Mouse (Mus musculus) hindbrain, embryonic 16.5 days (tissue): ENCODE measurements around the gene Gtpbp1. TPM values are rescaled to one million over a fixed set of nuclear protein-coding genes. Genes with fewer than 3 reads are reported as not detected.
A peak's percentile ranks its signal among the peaks of the same experiment; 100 is the strongest.

Experiments used
- ATAC-seq: fragments of 200-750 bp; cut with Nextera tagmentation; 2 replicates; pipeline ENCODE4 v1.8.0; 2017; ENCODE audit warnings: moderate TSS enrichment, moderate library complexity
- H3K27ac ChIP-seq: fragments of 300-500 bp; sonication (generic); 2 replicates; pipeline ENCODE4 v1.5.1; 2014; ENCODE audit warnings: low read depth, mild to moderate bottlenecking, control low read depth, low read length, moderate library complexity
- H3K27me3 ChIP-seq: fragments of 300-500 bp; sonication (generic); replicated peaks from 2 replicates; pipeline ENCODE4 v1.6.1; 2014; ENCODE audit warnings: low read length; ENCODE audit not compliant: control insufficient read depth, insufficient read depth
- H3K36me3 ChIP-seq: fragments of 300-500 bp; sonication (generic); 2 replicates; pipeline ENCODE4 v1.6.1; 2014; ENCODE audit warnings: mild to moderate bottlenecking, low read length, moderate library complexity, mixed read lengths; ENCODE audit not compliant: control insufficient read depth, insufficient read depth
- H3K4me1 ChIP-seq: fragments of 300-500 bp; sonication (generic); 2 replicates; pipeline ENCODE4 v1.6.1; 2014; ENCODE audit warnings: low read depth, low read length; ENCODE audit not compliant: control insufficient read depth, insufficient read depth
- H3K4me2 ChIP-seq: fragments of 300-500 bp; sonication (generic); 2 replicates; pipeline ENCODE4 v1.6.1; 2014; ENCODE audit warnings: mild to moderate bottlenecking, low read length, control low read depth, moderate library complexity
- H3K4me3 ChIP-seq: fragments of 300-500 bp; sonication (generic); 2 replicates; pipeline ENCODE4 v1.5.1; 2014; ENCODE audit warnings: mild to moderate bottlenecking, low read length, control low read depth, moderate library complexity
- H3K9ac ChIP-seq: fragments of 300-500 bp; sonication (generic); 2 replicates; pipeline ENCODE4 v1.6.1; 2014; ENCODE audit warnings: low read depth, mild to moderate bottlenecking, control low read depth, low read length, moderate library complexity
- H3K9me3 ChIP-seq: fragments of 300-500 bp; sonication (generic); 2 replicates; pipeline ENCODE4 v1.6.1; 2014; ENCODE audit warnings: mild to moderate bottlenecking, low read length, moderate library complexity; ENCODE audit not compliant: control insufficient read depth
- WGBS: fragments of 180-500 bp; shearing (Covaris S2); extraction: QIAGEN DNeasy Blood & Tissue Kit; methylation state at CpG from one replicate; pipeline ENCODE4 v1.1.7; 2014; 5-methylcytosine and 5-hydroxymethylcytosine counted together
- polyA plus RNA-seq: library from polyadenylated mRNA; unstranded; fragments of >200 nt; fragmentation: Nextera tagmentation; extraction: Ambion mirVana; gene quantifications from 2 replicates; pipeline ENCODE4 v1.2.1, GENCODE M21; 2015

Gene Gtpbp1
- polyA plus RNA-seq, 1 experiment from 2014 or later: 46.0 TPM

DNA sequence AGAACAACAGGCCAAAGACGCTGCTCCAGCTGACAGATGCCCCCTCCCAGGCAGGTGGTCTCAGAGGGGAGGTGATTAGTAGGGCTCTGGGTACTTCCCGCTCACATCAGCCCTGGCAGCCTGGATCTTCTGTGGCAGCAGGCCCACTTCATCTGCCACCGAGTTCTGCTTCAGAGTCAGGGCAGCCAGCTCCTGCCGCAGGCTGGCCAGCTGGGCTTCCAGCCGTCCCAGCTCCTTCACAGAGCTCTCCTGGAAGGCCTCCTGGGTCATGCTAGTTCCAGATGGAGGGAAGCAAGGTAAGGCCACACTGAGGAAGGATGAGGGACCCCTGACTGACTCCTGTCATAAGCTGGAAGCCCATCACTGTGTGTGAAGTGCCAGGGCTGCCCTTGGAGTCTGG is 37.7 kb downstream of the Gtpbp1 start:
- Histone ChIP-seq H3K27ac (no peak overlapping the region; the same call in 1 of the 2 replicates), H3K36me3 (peaks cover 33% of the 10 kb centered on the region), H3K9ac (no peak overlapping the region)

DNA sequence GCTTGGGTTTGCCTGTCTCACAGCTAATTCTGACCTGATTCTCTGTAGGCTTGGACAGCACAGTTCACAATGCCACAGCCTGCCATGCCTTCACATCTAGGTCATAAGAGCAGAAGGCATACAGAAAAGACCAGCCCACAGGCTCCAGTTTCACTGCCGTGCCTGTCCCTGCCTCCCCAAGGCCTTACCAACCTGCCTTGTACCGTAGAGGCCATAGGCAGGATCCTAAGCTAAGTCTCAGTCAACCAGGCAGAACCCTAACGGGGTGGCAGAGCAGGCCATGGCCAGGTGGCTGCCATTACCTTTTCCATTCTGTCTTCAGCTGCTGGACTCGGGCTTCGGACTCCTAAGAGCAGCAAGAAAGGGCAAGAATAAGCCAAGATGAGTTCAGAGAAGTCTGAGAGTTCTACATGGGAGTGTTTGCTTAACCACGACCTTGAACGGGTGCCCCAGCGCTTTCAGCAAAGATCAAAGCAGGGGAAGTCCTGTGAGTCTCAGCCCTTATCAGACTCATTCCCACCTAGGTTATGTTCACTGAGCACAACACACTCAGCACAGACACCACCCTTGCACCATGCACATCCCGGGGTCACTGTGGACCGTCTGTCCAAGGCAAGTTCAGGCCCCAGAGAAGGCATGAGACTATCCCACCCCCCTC is 38.2 kb downstream of the Gtpbp1 start:
- Histone ChIP-seq H3K27ac (no peak overlapping the region), H3K36me3 (peaks cover 37% of the 10 kb centered on the region)
- WGBS: 92% methylated on average over 10 of the region's 10 CpGs

More for the DNA sequence above, 37.7 kb downstream of the Gtpbp1 start:
- no peaks in the 10 kb centered on the region for H3K27me3 ChIP-seq
- 48% methylated on average over 5 of the region's 5 CpGs for WGBS
- H3K4me3 ChIP-seq: no peak overlapping the region
- no peak overlapping the region for H3K4me2 ChIP-seq
- no peaks in the 10 kb centered on the region for H3K9me3 ChIP-seq
- H3K4me1 ChIP-seq: no peaks in the 10 kb centered on the region
- ATAC-seq: no peak

DNA sequence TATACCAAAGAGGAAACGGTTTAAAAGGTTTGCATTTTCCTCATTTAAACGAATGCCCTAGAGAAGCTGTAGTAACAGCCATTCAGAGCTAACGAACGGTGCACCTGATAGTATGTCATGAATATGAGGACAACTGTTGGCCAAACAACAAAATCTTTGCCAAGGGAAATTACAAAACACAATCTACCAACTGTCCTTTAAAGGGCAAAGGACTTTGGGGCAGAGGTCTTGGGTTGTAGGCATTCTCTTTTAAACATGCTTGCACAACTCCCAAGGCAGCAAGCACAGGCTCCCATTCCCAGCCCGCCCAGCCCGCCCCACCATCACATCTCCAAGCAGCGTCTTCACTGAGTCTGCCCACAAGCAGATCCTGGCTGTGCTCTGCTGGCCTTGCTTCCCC is 40.9 kb downstream of the Gtpbp1 start:
- Histone ChIP-seq H3K4me1 (no peaks in the 10 kb centered on the region), H3K27ac (no peak overlapping the region), H3K36me3 (peaks cover 37% of the 10 kb centered on the region), H3K4me2 (no peak overlapping the region), H3K9ac (no peak overlapping the region), H3K27me3 (no peaks in the 10 kb centered on the region), H3K9me3 (no peaks in the 10 kb centered on the region), H3K4me3 (no peak overlapping the region)
- no peak for ATAC-seq
- WGBS: 80% methylated on average over 7 of the region's 7 CpGs

More for the DNA sequence above, 38.2 kb downstream of the Gtpbp1 start:
- Histone ChIP-seq H3K4me3 (no peak overlapping the region), H3K9me3 (no peaks in the 10 kb centered on the region), H3K9ac (no peak overlapping the region), H3K4me1 (no peaks in the 10 kb centered on the region), H3K27me3 (no peaks in the 10 kb centered on the region), H3K4me2 (no peak overlapping the region)
- no peak for ATAC-seq

DNA sequence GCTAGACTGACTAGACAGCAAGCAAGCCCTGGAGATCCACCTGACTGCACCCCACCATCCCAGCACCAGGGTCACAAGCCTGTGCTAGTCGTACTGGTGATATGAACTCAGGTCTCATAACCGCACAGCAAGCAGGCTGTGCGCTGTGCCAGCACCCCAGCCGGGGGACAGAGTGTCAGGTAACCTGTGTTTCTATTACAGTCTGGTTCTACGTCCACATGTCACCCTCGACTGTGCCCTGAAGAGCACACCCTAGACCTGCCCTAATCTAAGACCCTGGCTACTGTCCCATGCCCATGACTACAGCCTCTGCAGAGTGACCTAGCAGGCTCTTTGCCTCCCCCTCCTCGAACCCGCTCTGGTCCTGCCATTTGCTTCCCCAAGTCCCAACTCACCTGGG is 42.5 kb downstream of the Gtpbp1 start:
- Histone ChIP-seq H3K27ac (no peak overlapping the region), H3K4me3 (no peak overlapping the region), H3K4me1 (no peaks in the 10 kb centered on the region), H3K4me2 (no peak overlapping the region), H3K9me3 (no peaks in the 10 kb centered on the region), H3K36me3 (peaks cover 34% of the 10 kb centered on the region), H3K27me3 (no peaks in the 10 kb centered on the region), H3K9ac (no peak overlapping the region)
- no peak for ATAC-seq
- WGBS: 91% methylated on average over 8 of the region's 8 CpGs

DNA sequence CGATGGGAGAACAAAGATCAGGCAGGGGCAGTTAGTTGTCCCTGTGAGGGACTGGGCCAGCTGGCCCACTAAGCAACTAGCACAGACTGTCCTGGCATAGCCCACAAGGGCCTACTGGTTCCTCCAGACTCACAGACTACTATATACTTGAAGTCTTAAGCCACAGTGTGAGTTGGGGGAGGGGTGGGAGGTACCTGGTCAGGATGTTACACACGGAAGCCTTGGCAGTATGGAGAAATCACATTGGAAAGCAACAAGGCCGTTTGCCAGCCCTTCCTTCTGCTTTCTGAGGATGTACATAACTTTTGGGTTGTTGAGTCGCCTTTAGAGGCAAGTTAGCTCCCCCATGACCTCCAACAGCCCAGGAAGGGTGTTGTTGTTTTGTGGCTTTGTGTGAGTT is 43.0 kb downstream of the Gtpbp1 start:
- Histone ChIP-seq H3K27ac (no peak overlapping the region), H3K9ac (no peak overlapping the region), H3K4me3 (no peak overlapping the region), H3K27me3 (no peaks in the 10 kb centered on the region), H3K9me3 (no peaks in the 10 kb centered on the region), H3K4me1 (no peaks in the 10 kb centered on the region), H3K36me3 (peaks cover 38% of the 10 kb centered on the region), H3K4me2 (no peak overlapping the region)
- WGBS: 77% methylated on average over 4 of the region's 4 CpGs
- ATAC-seq: no peak

DNA sequence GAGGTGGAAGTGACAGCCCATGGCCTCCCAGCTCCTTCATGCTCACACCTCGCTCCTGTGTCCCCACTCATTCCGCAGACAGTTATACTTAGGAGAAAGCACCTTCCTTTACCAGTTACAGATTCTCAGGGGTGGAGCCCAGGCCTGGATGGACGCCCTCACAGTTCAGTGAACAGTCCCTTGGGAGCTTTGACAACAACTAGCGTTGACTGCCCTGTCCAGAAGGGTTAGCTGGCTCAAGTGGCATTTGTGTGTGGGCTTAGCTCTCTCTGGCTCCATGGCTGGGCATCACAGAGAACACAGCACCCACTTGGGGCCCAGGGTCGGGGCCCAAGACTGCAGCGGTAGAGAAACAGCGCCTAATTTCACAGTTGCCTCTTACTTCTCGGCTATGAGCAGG is 43.7 kb downstream of the Gtpbp1 start:
- no peak overlapping the region for H3K4me2 ChIP-seq
- H3K27me3 ChIP-seq: no peaks in the 10 kb centered on the region
- ATAC-seq: no peak
- H3K9ac ChIP-seq: no peak overlapping the region
- no peaks in the 10 kb centered on the region for H3K9me3 ChIP-seq
- H3K4me1 ChIP-seq: no peaks in the 10 kb centered on the region
- WGBS: 84% methylated on average over 8 of the region's 8 CpGs
- no peak overlapping the region for H3K27ac ChIP-seq
- no peak overlapping the region for H3K4me3 ChIP-seq
- peaks cover 37% of the 10 kb centered on the region for H3K36me3 ChIP-seq

DNA sequence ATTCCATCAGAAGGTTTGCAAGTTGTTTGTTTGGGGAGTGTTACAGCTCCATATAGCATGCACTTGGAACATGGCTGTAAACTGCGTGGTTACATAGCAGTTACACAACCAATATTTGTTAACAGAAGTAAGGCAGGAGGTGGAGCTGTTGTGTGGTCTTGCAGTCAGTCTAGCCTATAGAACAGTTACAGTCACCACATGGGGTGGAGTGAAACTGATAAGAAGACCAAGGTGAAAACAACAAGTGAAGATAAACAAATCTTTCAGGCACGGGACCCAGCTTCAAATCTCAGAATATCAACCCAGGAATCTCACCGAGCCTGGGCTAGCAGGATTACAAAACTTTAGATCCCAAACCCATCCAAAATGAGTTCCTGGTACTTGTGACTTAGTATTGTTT is 50.1 kb downstream of the Gtpbp1 start:
- Histone ChIP-seq H3K4me2 (peak overlapping the region; percentile 80), H3K9me3 (no peaks in the 10 kb centered on the region), H3K4me1 (peaks cover 14% of the 10 kb centered on the region), H3K4me3 (peak overlapping the region; percentile 98; the same call in 1 of the 2 replicates), H3K9ac (no peak overlapping the region; the same call in 1 of the 2 replicates), H3K27ac (no peak overlapping the region), H3K36me3 (peaks cover 16% of the 10 kb centered on the region), H3K27me3 (no peaks in the 10 kb centered on the region)
- 81% methylated on average over 3 of the region's 3 CpGs for WGBS
- ATAC-seq: no peak

DNA sequence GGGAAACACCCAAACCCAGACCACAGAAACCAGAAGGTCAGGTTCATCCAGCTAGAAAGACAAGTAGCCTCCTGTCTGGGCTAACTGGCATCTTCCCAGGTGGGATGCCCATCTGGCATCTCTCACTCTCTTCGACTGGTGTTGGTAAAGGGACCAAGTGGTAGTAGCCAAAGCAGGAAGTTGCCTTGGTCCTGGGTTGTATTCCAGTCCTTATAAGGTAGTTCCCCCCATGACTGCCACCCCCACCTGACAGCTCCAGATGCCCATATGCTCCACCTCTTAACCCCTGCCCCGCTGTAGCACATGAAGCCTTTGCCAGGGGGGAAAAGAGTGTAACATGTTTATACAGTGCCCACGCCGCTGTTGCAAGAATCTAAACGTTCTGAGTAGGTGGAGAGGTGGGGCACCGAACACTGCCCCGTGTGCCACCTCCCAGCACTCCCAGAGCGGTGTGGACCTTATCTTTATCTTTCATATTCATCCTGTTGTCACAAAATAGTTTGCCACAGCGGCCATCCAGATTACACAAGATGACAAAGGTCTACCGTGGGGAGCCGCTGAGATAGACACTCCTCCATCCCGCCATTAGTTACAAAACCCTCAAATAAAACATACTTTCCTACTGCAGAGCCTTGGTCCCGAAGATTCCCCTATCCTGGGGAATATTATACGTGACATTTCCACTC is 50.7 kb downstream of the Gtpbp1 start:
- peak overlapping the region; percentile 89 for H3K9ac ChIP-seq
- H3K9me3 ChIP-seq: no peaks in the 10 kb centered on the region
- H3K27me3 ChIP-seq: no peaks in the 10 kb centered on the region
- H3K4me2 ChIP-seq: peak overlapping the region; percentile 80
- H3K4me3 ChIP-seq: peak overlapping the region; percentile 98
- no peak for ATAC-seq
- peaks cover 14% of the 10 kb centered on the region for H3K4me1 ChIP-seq
- WGBS: 25% methylated on average over 14 of the region's 14 CpGs
- H3K27ac ChIP-seq: no peak overlapping the region
- H3K36me3 ChIP-seq: peaks cover 16% of the 10 kb centered on the region

DNA sequence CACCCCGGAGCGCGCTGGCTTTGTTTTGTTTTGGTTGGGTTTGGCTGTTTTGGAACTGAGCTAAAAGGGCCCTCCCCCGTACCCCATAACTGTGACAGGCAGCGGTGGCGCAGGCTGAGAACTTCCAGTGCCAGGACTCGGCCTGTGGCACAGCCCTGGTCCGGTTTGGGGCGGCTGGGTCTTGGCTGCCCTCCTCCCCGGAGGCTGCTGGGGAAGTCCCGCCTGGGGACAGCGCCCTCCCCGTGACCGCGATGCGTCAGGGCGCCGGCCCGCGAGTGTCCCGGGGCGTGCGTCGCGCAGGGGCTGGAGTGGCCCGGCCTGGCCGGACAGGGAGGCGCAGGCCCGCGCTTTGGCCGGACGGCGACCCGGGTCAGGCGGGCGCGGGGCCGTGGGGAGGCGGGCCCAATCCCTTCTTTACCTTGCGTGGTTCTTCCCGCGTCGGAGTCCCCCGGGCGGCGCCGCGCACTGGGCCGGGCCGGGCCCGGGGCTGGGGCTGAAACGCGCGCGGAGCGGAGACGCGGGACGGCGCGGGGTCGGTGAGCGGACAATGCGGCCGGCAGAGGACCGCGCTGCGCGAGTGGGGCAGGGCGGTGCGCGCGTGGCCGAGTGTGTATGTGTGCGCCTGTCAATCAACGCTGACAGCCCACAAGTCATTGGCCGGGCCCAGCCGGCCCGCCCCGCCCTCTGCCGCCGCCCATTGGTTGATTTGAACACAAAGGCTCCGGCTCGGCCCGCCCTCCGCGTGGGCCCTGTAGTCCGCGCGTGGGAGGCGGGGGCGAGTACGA is 51.5 kb downstream of the Gtpbp1 start, which contains the start of gene Sun2:
Gene Sun2, minus strand, starts transcription at position 616 of the 785 bp plus-strand sequence.
- peaks cover 14% of the 10 kb centered on the region for H3K4me1 ChIP-seq
- peak within 1 kb of the TSS; percentile 67 for H3K27ac ChIP-seq
- H3K4me3 ChIP-seq: peak within 1 kb of the TSS; percentile 98
- no peaks in the 10 kb centered on the region for H3K27me3 ChIP-seq
- H3K9ac ChIP-seq: peak within 1 kb of the TSS; percentile 89
- ATAC-seq: peak; percentile 94
- H3K36me3 ChIP-seq: peaks cover 12% of the 10 kb centered on the region
- H3K4me2 ChIP-seq: peak within 1 kb of the TSS; percentile 80
- H3K9me3 ChIP-seq: no peaks in the 10 kb centered on the region
- 0% methylated on average over 61 of the region's 93 CpGs for WGBS
